Mouse (Mus musculus) cortical plate, adult 2 months (tissue): ENCODE measurements around the gene Upk1b.

Experiments
- CTCF ChIP-seq: fragments of 200-500 bp; IDR thresholded peaks from 2 replicates; pipeline ENCODE4 v1.5.1; 2011; ENCODE audit warnings: mild to moderate bottlenecking, control low read depth, low read length; ENCODE audit not compliant: insufficient read depth; ENCODE audit errors: extremely low read depth
- POLR2A ChIP-seq: fragments of 200-500 bp; IDR thresholded peaks from 2 replicates; pipeline ENCODE4 v1.6.1; 2011; ENCODE audit warnings: mild to moderate bottlenecking, low read length, control low read depth; ENCODE audit not compliant: insufficient read depth; ENCODE audit errors: extremely low read depth

- TF ChIP-seq CTCF (no peak), POLR2A (no peak)
Measured at GRCm38 (mm10) chr16:38768386-38768785, 31.7 kb downstream of the Upk1b start.
